Mouse (Mus musculus): ENCODE data around the gene Rptor. TPM values are rescaled to one million over a fixed set of nuclear protein-coding genes. Genes with fewer than 3 reads are reported as not detected.

The Rptor gene
- polyA plus RNA-seq, 1 experiment from 2014 or later: 18.3 TPM

DNA sequence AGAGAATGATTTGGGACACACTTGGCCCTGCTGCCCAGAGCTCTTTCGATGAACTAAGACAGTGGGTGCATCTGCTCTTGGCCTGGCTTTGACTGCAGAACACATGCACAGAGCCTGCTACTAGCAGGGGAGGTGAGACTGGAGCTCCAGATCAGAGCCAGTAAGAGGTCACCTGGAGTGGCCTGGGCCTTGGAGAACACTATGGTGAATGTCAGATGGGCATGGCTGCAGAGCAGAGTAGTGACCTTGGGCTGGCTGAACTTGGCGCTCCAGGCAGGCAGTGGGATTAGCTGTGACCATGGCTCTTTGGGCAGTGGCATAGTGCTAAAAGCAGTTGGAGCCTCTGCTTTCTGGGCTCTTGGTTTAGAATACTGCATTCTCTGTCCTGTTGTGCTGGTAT is 61.2 kb downstream of the Rptor start:
- Histone ChIP-seq H3K36me3 (no peaks in the 10 kb centered on the region), H3K9me3 (replicated peaks) (no peaks in the 10 kb centered on the region), H3K4me1 (peaks cover 31% of the 10 kb centered on the region), H3K27me3 (no peaks in the 10 kb centered on the region), H3K4me3 (no peak overlapping the region), H3K9ac (no peak overlapping the region), H3K4me2 (replicated peaks) (no peak overlapping the region), H3K27ac (no peak overlapping the region)
- 85% methylated on average over 2 of the region's 2 CpGs for WGBS
- ATAC-seq (ENCODE audit: low FRiP score): no peak

DNA sequence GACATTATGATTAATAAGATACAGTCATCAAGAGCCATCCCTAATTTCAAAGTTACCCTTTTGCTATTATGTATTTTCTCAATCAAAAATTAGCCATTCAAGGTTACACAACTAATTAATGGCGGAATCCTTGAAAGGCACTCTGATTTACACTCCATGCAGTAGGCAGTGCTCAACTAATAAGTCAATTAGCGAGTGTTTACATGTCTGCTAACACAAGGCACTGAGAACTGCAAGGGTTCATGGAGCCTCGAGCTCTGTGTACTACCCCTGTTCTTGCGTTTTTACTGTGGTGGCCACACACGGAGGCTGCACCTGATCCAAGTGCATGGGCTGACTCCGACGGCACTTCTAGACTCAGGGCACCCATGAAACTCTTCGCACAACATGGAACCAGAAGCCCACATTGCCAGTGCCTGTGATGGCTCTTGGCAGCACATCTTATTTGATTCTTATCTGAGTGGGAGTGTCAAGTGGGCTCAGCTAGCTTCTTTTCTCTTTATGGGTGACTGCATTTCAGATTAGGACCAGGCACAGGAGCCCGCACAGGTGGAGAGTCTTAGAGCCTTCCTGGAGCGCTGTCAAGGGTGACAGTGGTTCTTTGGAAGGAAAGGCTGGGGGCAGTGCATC is 62.1 kb downstream of the Rptor start:
- Histone ChIP-seq H3K4me3 (no peak overlapping the region), H3K36me3 (no peaks in the 10 kb centered on the region), H3K9ac (no peak overlapping the region), H3K9me3 (replicated peaks) (no peaks in the 10 kb centered on the region), H3K27ac (no peak overlapping the region), H3K4me1 (peaks cover 31% of the 10 kb centered on the region), H3K4me2 (replicated peaks) (no peak overlapping the region), H3K27me3 (no peaks in the 10 kb centered on the region)
- no peak for ATAC-seq (ENCODE audit: low FRiP score)
- 87% methylated on average over 10 of the region's 10 CpGs for WGBS

DNA sequence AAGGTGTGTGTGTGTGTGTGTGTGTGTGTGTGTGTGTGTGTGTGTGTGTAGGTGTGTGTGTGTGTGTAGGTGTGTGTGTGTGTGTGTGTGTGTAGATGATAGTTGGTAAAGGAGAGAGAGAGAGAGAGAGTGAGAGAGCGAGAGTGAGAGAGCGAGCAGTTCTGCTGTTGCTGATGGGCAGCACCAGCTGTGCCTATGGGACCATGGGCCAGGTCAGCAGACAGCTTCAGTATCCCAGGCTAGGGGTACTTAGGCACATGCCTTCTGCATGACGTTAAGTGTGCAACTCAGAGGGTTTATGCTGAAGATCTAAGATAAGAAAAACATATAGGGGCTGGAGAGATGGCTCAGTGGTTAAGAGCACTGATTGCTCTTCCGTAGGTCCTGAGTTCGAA is 62.6 kb downstream of the Rptor start:
- H3K4me2 ChIP-seq (replicated peaks): no peak overlapping the region
- no peak overlapping the region for H3K27ac ChIP-seq
- H3K9me3 ChIP-seq (replicated peaks): no peaks in the 10 kb centered on the region
- H3K9ac ChIP-seq: no peak overlapping the region
- no peak for ATAC-seq (ENCODE audit: low FRiP score)
- H3K4me1 ChIP-seq: peaks cover 31% of the 10 kb centered on the region
- WGBS: 88% methylated on average over 5 of the region's 5 CpGs
- no peaks in the 10 kb centered on the region for H3K27me3 ChIP-seq
- H3K36me3 ChIP-seq: no peaks in the 10 kb centered on the region
- no peak overlapping the region for H3K4me3 ChIP-seq

DNA sequence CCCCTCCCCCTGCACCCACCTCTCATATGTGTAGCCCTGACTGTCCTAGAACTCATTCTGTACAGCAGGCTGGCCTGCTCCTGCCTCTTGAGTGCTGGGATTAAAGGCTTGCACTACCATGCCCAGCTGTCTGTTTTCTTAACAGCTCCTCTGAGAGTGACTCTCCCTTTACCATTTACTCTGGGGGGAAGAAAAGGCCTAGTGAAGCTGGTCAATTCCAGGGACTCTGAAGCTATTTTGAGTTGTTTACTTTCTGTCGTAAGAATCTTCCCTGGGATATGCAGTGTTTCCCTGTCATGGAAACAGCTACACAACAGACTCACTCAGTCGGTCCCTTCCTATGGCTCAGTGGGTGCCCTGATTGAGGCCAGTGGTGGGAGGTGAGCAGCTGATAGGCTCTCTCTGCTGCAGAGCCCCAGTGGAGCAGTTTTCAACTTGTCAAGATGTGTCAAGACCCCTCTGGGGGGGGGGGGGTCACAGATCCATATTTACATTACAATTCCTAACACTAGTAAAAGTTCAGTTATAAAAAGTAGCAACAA is 63.9 kb downstream of the Rptor start:
- Histone ChIP-seq H3K9me3 (replicated peaks) (no peaks in the 10 kb centered on the region), H3K36me3 (no peaks in the 10 kb centered on the region), H3K4me3 (no peak overlapping the region), H3K4me1 (peaks cover 38% of the 10 kb centered on the region), H3K9ac (no peak overlapping the region), H3K27ac (peak overlapping the region; percentile 24; the same call in 1 of the 2 replicates), H3K4me2 (replicated peaks) (no peak overlapping the region), H3K27me3 (no peaks in the 10 kb centered on the region)
- no peak for ATAC-seq (ENCODE audit: low FRiP score)
- 10% methylated on average over 2 of the region's 2 CpGs for WGBS

DNA sequence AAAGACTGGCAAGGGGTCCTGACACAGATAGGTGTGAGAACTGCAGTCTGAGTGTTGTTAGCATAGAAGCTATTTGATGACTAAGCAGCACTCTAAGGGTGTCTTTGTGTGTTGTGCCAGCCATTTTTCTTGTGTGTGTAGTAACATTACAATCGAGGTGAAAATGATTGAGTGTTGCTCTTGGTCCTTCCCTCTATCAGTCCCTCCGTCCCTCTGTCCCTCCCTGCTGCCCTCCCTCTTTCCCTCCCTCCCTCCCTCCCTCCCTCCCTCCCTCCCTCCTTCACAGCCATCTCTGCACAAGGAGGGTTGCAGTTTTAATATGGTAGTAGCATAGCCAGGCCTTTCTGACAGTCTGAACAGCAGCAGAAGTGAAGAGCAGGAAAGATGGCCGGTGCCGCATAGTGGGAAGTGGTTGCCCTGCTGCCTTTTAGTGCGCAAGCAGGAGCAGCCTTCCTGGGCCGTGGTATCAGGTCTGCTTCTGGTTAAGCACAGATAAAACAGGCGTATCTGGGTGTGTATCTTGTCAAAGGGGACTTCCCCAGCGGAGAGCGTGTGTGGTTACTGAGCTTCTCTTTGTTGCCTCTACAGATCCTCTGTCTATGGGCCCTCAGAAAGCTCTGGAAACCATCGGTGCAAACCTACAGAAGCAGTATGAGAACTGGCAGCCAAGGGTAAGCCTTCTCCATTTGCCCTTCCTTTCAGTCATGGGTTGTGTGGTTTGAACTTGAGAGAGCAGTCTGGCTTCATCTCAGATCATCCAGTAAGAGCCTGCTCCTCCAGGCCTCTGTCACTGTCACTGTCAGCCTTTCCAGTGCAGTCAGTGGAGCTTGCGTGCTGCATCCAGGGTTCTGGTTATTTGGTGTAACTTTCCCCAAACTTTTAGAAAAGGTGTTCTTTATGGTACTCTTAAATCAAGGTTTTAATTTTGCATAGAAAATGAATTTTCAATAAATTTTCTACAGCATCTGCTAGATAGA is 68.3 kb downstream of the Rptor start:
- no peak overlapping the region for H3K4me2 ChIP-seq (replicated peaks)
- no peaks in the 10 kb centered on the region for H3K9me3 ChIP-seq (replicated peaks)
- no peak overlapping the region for H3K9ac ChIP-seq
- no peak overlapping the region for H3K4me3 ChIP-seq
- no peak for ATAC-seq (ENCODE audit: low FRiP score)
- H3K36me3 ChIP-seq: no peaks in the 10 kb centered on the region
- peaks cover 20% of the 10 kb centered on the region for H3K4me1 ChIP-seq
- 0 out of 2 replicates have a peak overlapping the region, but pooled peaks have one; percentile 4 for H3K27ac ChIP-seq
- H3K27me3 ChIP-seq: no peaks in the 10 kb centered on the region
- 71% methylated on average over 11 of the region's 11 CpGs for WGBS

DNA sequence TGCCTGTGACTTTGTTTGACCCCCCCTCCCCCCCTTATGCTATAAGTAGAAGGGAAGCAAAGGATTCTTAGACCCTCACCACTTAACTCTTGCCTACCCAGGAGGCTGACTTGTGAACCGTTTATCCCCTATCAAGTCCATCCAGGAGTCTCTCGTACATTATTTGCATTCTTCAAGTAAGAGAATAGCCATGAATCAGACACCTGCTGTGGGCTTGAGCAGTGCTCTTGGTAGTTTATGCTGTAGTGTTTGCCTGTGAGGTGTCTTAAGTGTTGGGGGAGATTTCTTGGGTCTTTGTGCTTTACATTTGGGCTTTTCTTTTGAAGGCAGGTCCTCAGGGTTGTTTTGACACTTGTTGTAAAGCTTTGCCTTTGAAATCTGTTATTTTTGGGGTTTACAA is 69.3 kb downstream of the Rptor start:
- H3K4me2 ChIP-seq (replicated peaks): no peak overlapping the region
- ATAC-seq (ENCODE audit: low FRiP score): no peak
- no peak overlapping the region for H3K27ac ChIP-seq
- no peak overlapping the region for H3K9ac ChIP-seq
- H3K9me3 ChIP-seq (replicated peaks): no peaks in the 10 kb centered on the region
- WGBS: 33% methylated on average over 2 of the region's 2 CpGs
- peaks cover 18% of the 10 kb centered on the region for H3K4me1 ChIP-seq
- H3K36me3 ChIP-seq: no peaks in the 10 kb centered on the region
- no peaks in the 10 kb centered on the region for H3K27me3 ChIP-seq
- no peak overlapping the region for H3K4me3 ChIP-seq

DNA sequence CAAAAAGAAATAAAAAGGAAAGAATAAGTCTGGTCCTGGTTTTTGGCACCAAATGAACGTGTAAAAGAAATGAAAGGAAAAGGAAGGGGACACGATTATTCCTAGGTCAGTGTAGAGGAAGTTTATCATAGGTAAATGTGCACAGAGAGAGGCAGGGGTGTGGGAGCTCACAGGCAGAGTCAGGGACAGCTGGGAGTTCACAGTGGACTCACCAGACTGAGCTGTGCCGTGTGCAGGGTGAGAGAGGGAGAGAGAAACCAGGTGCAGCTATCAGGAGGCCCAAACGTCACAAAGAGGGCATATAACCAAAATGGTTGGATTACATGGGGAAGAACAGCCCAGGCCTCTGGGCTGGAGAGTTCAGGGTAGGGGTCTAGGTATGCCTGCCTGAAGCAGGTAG is 70.1 kb downstream of the Rptor start:
- WGBS: 82% methylated on average over 4 of the region's 4 CpGs
- H3K4me1 ChIP-seq: peaks cover 23% of the 10 kb centered on the region
- no peak for ATAC-seq (ENCODE audit: low FRiP score)
- H3K4me3 ChIP-seq: no peak overlapping the region
- H3K27ac ChIP-seq: no peak overlapping the region
- H3K9ac ChIP-seq: no peak overlapping the region
- H3K27me3 ChIP-seq: no peaks in the 10 kb centered on the region
- H3K36me3 ChIP-seq: no peaks in the 10 kb centered on the region
- H3K9me3 ChIP-seq (replicated peaks): no peaks in the 10 kb centered on the region
- H3K4me2 ChIP-seq (replicated peaks): no peak overlapping the region

DNA sequence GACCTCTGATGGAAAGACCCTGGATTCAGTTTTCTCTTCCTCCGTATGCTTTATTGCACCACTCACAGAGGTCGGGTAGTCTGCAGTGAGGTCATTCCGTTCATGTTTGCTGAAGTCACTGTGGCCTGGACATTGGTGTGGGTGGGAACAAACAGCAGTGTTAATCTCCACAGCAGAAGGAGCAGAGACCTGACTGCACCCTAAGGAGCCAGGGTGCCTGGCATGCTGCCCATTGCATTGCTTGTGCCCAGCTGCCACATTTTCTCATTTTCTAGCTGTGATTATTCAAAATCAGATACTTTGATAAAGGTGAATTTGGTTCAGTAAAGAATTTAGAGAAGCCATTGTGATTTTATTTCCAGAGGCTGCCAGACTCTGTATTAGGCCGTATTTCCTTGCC is 72.1 kb downstream of the Rptor start:
- 79% methylated on average over 4 of the region's 4 CpGs for WGBS

DNA sequence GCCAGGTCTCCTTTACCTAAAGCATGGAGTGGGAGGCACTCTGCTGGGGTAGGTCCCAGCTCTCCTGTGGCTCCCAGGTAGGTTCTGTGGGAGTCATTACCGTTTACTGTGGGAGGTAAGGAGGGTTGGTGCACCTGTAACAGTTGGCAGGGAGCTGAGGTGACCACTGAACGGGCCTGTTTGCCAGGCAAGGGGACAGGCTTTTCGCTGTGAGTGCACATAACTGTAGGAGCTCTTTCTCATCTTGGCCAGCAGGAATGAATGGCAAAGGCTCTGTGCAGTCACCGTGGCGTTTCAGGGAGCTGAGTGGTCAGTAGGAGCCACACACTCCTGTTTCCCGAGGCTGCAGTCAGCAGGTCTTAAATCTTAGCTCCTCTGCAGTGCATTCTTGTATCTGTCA is 72.8 kb downstream of the Rptor start:
- peaks cover 23% of the 10 kb centered on the region for H3K4me1 ChIP-seq
- no peak overlapping the region for H3K9ac ChIP-seq
- no peaks in the 10 kb centered on the region for H3K27me3 ChIP-seq
- no peak overlapping the region for H3K4me2 ChIP-seq (replicated peaks)
- H3K27ac ChIP-seq: no peak overlapping the region
- no peaks in the 10 kb centered on the region for H3K9me3 ChIP-seq (replicated peaks)
- H3K36me3 ChIP-seq: no peaks in the 10 kb centered on the region
- H3K4me3 ChIP-seq: no peak overlapping the region
- no peak for ATAC-seq (ENCODE audit: low FRiP score)
- 85% methylated on average over 6 of the region's 6 CpGs for WGBS

More for the DNA sequence above, 72.1 kb downstream of the Rptor start:
- H3K27me3 ChIP-seq: no peaks in the 10 kb centered on the region
- H3K9ac ChIP-seq: no peak overlapping the region
- no peaks in the 10 kb centered on the region for H3K9me3 ChIP-seq (replicated peaks)
- no peak for ATAC-seq (ENCODE audit: low FRiP score)
- H3K4me2 ChIP-seq (replicated peaks): no peak overlapping the region
- H3K27ac ChIP-seq: 0 out of 2 replicates have a peak overlapping the region, but pooled peaks have one; percentile 35
- H3K36me3 ChIP-seq: no peaks in the 10 kb centered on the region
- H3K4me3 ChIP-seq: no peak overlapping the region
- H3K4me1 ChIP-seq: peaks cover 23% of the 10 kb centered on the region

DNA sequence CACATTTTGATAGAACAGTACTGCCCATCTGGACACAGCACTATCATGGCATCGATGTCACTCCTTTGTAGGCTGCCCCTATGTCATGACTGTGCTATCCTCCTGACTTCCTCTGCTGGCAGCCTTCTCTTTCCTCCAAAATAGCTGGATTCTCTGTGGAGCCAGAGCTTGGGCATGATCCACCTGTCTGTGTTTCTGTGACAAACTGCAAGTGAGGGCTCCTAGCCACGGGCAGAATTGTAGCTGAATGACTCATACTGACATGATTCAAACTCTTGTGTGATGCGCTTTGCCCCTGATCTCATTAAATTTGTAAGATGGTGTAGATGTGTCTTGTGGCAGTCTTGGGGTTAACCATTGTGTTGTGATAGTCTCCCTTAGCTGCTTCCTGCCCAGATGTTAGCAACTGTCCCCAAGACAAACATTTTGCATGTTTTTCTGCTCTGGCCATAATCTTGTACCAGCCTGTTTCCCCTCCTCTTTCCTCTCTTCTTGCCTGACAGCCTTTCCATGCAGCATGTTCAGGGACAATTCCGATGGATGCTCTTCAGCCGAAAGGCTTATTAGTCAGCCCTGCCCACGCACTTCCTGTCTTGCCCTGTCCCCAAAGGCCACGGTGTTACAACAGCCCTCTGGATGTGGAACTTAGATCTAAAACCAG is 74.2 kb downstream of the Rptor start:
- Histone ChIP-seq H3K36me3 (no peaks in the 10 kb centered on the region), H3K9me3 (replicated peaks) (no peaks in the 10 kb centered on the region), H3K4me2 (replicated peaks) (no peak overlapping the region), H3K4me1 (peaks cover 24% of the 10 kb centered on the region), H3K9ac (no peak overlapping the region), H3K27me3 (no peaks in the 10 kb centered on the region), H3K4me3 (no peak overlapping the region), H3K27ac (no peak overlapping the region)
- WGBS: 78% methylated on average over 7 of the region's 7 CpGs
- no peak for ATAC-seq (ENCODE audit: low FRiP score)

DNA sequence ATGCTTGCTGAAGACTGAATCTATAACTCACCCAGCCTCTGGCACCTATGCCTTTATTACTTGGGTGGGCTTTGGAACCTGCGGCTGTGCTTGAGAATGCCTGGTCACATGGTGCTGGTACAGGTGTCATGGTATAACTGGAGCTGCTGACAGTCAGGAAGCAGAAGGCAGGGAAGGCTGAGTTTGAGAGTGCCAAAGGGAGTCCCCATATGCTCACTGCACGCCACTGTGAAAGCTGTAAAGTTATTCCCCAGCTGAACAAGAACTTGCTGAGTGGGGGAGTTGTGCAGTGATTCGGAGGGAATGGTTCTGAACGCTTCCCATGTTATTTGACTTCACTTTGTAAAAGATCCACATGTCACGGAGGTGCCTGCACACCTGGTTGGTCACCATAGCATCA is 75.7 kb downstream of the Rptor start:
- peaks cover 25% of the 10 kb centered on the region for H3K4me1 ChIP-seq
- H3K4me3 ChIP-seq: no peak overlapping the region
- H3K9me3 ChIP-seq (replicated peaks): no peaks in the 10 kb centered on the region
- no peaks in the 10 kb centered on the region for H3K36me3 ChIP-seq
- no peak overlapping the region for H3K4me2 ChIP-seq (replicated peaks)
- no peak overlapping the region for H3K9ac ChIP-seq
- H3K27me3 ChIP-seq: no peaks in the 10 kb centered on the region
- H3K27ac ChIP-seq: no peak overlapping the region
- WGBS: 88% methylated on average over 5 of the region's 5 CpGs
- ATAC-seq (ENCODE audit: low FRiP score): no peak

DNA sequence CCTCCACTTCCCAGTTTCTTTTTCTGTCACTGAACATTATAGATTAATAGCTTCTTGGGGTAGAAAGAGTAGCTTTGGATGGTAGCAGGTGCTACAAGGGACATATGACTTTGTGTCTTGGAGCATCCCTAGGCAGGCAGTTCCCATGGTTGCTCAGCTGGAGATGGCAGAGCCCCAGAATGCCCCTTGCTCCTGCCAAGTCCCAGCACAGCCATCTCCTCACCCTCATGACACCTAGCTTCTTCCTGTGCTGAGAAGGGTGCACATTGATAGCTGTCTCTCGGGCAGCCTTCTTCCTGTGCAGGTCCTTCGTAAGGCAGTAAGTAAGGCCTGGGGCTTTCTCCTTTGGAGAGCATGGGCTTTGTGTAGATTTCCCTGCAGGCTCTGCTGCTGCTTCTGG is 78.0 kb downstream of the Rptor start:
- 95% methylated on average over 2 of the region's 2 CpGs for WGBS
- H3K27ac ChIP-seq: no peak overlapping the region
- no peak overlapping the region for H3K4me2 ChIP-seq (replicated peaks)
- H3K9ac ChIP-seq: no peak overlapping the region
- no peaks in the 10 kb centered on the region for H3K36me3 ChIP-seq
- no peak overlapping the region for H3K4me3 ChIP-seq
- H3K9me3 ChIP-seq (replicated peaks): no peaks in the 10 kb centered on the region
- H3K4me1 ChIP-seq: peaks cover 38% of the 10 kb centered on the region
- no peak for ATAC-seq (ENCODE audit: low FRiP score)
- no peaks in the 10 kb centered on the region for H3K27me3 ChIP-seq
